In the genomic region with DNA sequence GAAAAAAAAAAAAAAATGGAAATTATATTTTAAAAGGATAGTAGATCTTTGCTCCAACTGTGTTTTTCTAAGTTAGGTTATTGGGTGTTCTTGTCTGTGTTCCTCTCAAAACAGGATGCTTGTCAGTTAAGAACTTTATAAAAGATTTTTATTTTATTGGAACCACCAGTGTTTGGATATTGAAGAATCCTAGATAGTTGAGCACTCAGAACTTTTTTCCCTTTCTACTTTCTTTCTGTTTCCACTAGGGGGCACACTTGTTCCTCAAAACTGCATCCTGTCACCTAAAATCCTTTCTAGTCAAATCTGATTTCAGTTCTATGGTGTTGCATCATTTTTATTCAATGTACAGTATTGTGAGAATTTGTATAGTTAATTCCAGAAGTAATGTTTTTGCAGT, we compare ENCODE assay signal across 10 mouse cellular contexts. TPM values are rescaled to one million over a fixed set of nuclear protein-coding genes. Genes with fewer than 3 reads are reported as not detected.
DNase-seq lines count a peak whose midpoint lies in the region; ATAC-seq and TF ChIP-seq lines count a peak whose summit lies in the region.
"Had no signal": no experiment of that assay in that cellular context is flagged by ENCODE, and none has a peak within 500 bp of the region (broad histone marks: within the 10 kb centered on the region; RNA-seq: fewer than 3 reads in every experiment).

No protein-coding gene starts in this region.

- H3K4me2 ChIP-seq in heart, postnatal 0 days (ENCODE audit: low read depth, low read length) = no peak overlapping the region
- no peak overlapping the region for H3K4me2 ChIP-seq in neural tube, embryonic 15.5 days
- H3K4me2 ChIP-seq: liver, embryonic 13.5 days had no signal

- no peak for TF ChIP-seq EP300 in heart, postnatal 0 days (IDR thresholded peaks at IDR 0.05; ENCODE audit: low read depth)
- no peak for TF ChIP-seq EP300 in MEL (IDR thresholded peaks at IDR 0.05; ENCODE audit: low read depth in 1 of 2, low read length in 2 of 2)

- H3K79me2 ChIP-seq in MEL (ENCODE audit: control insufficient read depth, insufficient read depth, low read length, poor library complexity) = no peaks in the 10 kb centered on the region

- H3K36me3 ChIP-seq in heart, postnatal 0 days (replicated peaks; ENCODE audit: control insufficient read depth, insufficient read depth, low read length) = peaks cover 40% of the 10 kb centered on the region
- peaks cover 0 to 47% of the 10 kb centered on the region in 2 experiments; a peak in 3 of 4 replicates for H3K36me3 ChIP-seq in MEL (ENCODE audit: control insufficient read depth in 1 of 2, insufficient read depth in 2 of 2, low read length in 2 of 2)
- H3K36me3 ChIP-seq in neural tube, embryonic 15.5 days = peaks cover 13% of the 10 kb centered on the region; the same call in 1 of the 2 replicates

- no peak overlapping the region for H3K4me3 ChIP-seq in heart, postnatal 0 days (ENCODE audit: low read depth, low read length)
- H3K4me3 ChIP-seq in MEL (ENCODE audit: control insufficient read depth in 1 of 2, insufficient read depth in 1 of 2, low read depth in 2 of 2, low read length in 2 of 2) = no peak overlapping the region
- no peak overlapping the region for H3K4me3 ChIP-seq in embryonic fibroblast, embryonic 13.5 days (ENCODE audit: insufficient read depth, low read length)
- H3K4me3 ChIP-seq in neural tube, embryonic 15.5 days (replicated peaks) = no peak overlapping the region
- H3K4me3 ChIP-seq: liver, embryonic 13.5 days had no signal

- H3K27me3 ChIP-seq in heart, postnatal 0 days (ENCODE audit: control insufficient read depth, insufficient read depth, low read length) = no peaks in the 10 kb centered on the region
- H3K27me3 ChIP-seq in MEL (ENCODE audit: control insufficient read depth in 1 of 2, insufficient read depth in 2 of 2, low read length in 2 of 2) = no peaks in the 10 kb centered on the region
- no peaks in the 10 kb centered on the region for H3K27me3 ChIP-seq in neural tube, embryonic 15.5 days (replicated peaks)
- H3K27me3 ChIP-seq: liver, embryonic 13.5 days had no signal

- no peak overlapping the region for H3K27ac ChIP-seq in heart, postnatal 0 days (ENCODE audit: low read depth)
- H3K27ac ChIP-seq in MEL (ENCODE audit: control insufficient read depth, low read depth, low read length) = no peak overlapping the region
- H3K27ac ChIP-seq in embryonic fibroblast, embryonic 13.5 days (ENCODE audit: insufficient read depth, low read length) = peak overlapping the region; percentile 76
- no peak overlapping the region for H3K27ac ChIP-seq in neural tube, embryonic 15.5 days (replicated peaks)
- H3K27ac ChIP-seq: liver, embryonic 13.5 days had no signal

- H3K9ac ChIP-seq in heart, postnatal 0 days (replicated peaks; ENCODE audit: low read depth, low read length) = no peak overlapping the region
- no peak overlapping the region for H3K9ac ChIP-seq in MEL (ENCODE audit: control insufficient read depth, low read depth, low read length, poor library complexity, severe bottlenecking)
- H3K9ac ChIP-seq in neural tube, embryonic 15.5 days (replicated peaks) = no peak overlapping the region
- H3K9ac ChIP-seq: liver, embryonic 13.5 days had no signal

- TF ChIP-seq POLR2A in MEL (IDR thresholded peaks at IDR 0.05; ENCODE audit: control insufficient read depth in 1 of 2, insufficient read depth in 1 of 2, low read depth in 1 of 2, low read length in 2 of 2, poor library complexity in 1 of 2) = no peak
- TF ChIP-seq POLR2A in embryonic fibroblast, embryonic 13.5 days (IDR thresholded peaks at IDR 0.05; ENCODE audit: low read depth, low read length) = no peak

- ATAC-seq in heart, postnatal 0 days (ENCODE audit: insufficient read depth, low read depth) = no peak
- no peak for ATAC-seq in neural tube, embryonic 15.5 days (ENCODE audit: low FRiP score)
- ATAC-seq: hindbrain, embryonic 16.5 days had no signal

- peak; percentile 38 for TF ChIP-seq RAD21 in MEL (IDR thresholded peaks at IDR 0.05; ENCODE audit: low read depth, low read length)

- peak; percentile 39 for DNase-seq in heart, postnatal 0 days (ENCODE audit: low spot score)
- no peak for DNase-seq in heart, adult 11 months
- DNase-seq in 3134 (ENCODE audit: extremely low read depth, insufficient read length, low spot score) (peak; percentile 10), MEL (ENCODE audit: low read depth, low spot score) (peak; percentile 71)
- no peak for DNase-seq in adrenal gland, adult 18-20 months (ENCODE audit: low spot score in 2 of 2)
- no peak for DNase-seq in heart, postnatal 25 days (ENCODE audit: low spot score)
- DNase-seq: liver, embryonic 13.5 days had no signal

- no peaks in the 10 kb centered on the region for H3K9me3 ChIP-seq in heart, postnatal 0 days (replicated peaks; ENCODE audit: control insufficient read depth, low read length)
- no peaks in the 10 kb centered on the region for H3K9me3 ChIP-seq in MEL (replicated peaks; ENCODE audit: insufficient read depth, low read length)
- H3K9me3 ChIP-seq in neural tube, embryonic 15.5 days (replicated peaks) = no peaks in the 10 kb centered on the region
- H3K9me3 ChIP-seq: liver, embryonic 13.5 days had no signal

- intact Hi-C loops in heart, postnatal 25 days (cut with DNase I) = no loop called here

- TF ChIP-seq CTCF in heart, postnatal 0 days (IDR thresholded peaks at IDR 0.05; ENCODE audit: low read depth) = peak; percentile 54
- peak; percentile 12 to 77 (median 57); a peak in 5 of 6 replicates for TF ChIP-seq CTCF in MEL (IDR thresholded peaks at IDR 0.05 in 2 of 3, conservative IDR thresholded peaks at IDR 0.05 in 1 of 3; ENCODE audit: control insufficient read depth in 1 of 3, insufficient read depth in 1 of 3, low read depth in 2 of 3, low read length in 3 of 3, poor library complexity in 1 of 3, severe bottlenecking in 1 of 3)
- no peak for TF ChIP-seq CTCF in embryonic fibroblast, embryonic 13.5 days (IDR thresholded peaks at IDR 0.05; ENCODE audit: borderline replicate concordance, insufficient read depth, low read length)

- H3K4me1 ChIP-seq in heart, postnatal 0 days (ENCODE audit: control insufficient read depth, insufficient read depth) = no peaks in the 10 kb centered on the region
- no peaks in the 10 kb centered on the region for H3K4me1 ChIP-seq in MEL (ENCODE audit: control insufficient read depth in 1 of 2, insufficient read depth in 2 of 2, low read length in 2 of 2)
- H3K4me1 ChIP-seq in embryonic fibroblast, embryonic 13.5 days (ENCODE audit: control insufficient read depth, insufficient read depth, low read length) = no peaks in the 10 kb centered on the region; the same call in 1 of the 2 replicates
- H3K4me1 ChIP-seq in neural tube, embryonic 15.5 days = no peaks in the 10 kb centered on the region
- H3K4me1 ChIP-seq: liver, embryonic 13.5 days had no signal

TF ChIP-seq in MEL, 35 proteins besides CTCF, POLR2A, EP300 and RAD21:
- no peak for TF ChIP-seq TBP (IDR thresholded peaks at IDR 0.05; ENCODE audit: low read depth, low read length)
- 0 out of 2 replicates have a peak, but pooled peaks have one; percentile 30 for TF ChIP-seq RCOR1 (IDR thresholded peaks at IDR 0.05; ENCODE audit: low read depth, low read length)
- TF ChIP-seq SMC3 (IDR thresholded peaks at IDR 0.05; ENCODE audit: low read depth, low read length) = peak; percentile 44; the same call in 1 of the 2 replicates
- peak; percentile 66 for TF ChIP-seq ZNF384 (IDR thresholded peaks at IDR 0.05; ENCODE audit: low read depth, low read length)

RNA-seq across cellular contexts. Expression of a gene that starts 51.5 kb away (rescaled TPM):
- 22.6 and 32.2 TPM in 2 replicates for total RNA-seq in heart, postnatal 0 days (2014; rRNA removed; ENCODE audit: low replicate concordance)
- polyA plus RNA-seq in heart, postnatal 0 days (2015; fragmentation: Nextera tagmentation; extraction: Ambion mirVana) = 3.0 and 3.1 TPM in 2 replicates
- total RNA-seq in MEL (2012; rRNA removed) = not detected in 2 replicates
- not detected for polyA plus RNA-seq in MEL (2012; ENCODE audit: insufficient read depth in 1 of 2, insufficient read length in 2 of 2, low read depth in 1 of 2, low replicate concordance in 2 of 2, missing spikeins in 1 of 2)
- polyA plus RNA-seq in embryonic fibroblast, embryonic 13.5 days (2011; ENCODE audit: insufficient read length, low read depth, missing spikeins) = 144 and 150 TPM in 2 replicates
- total RNA-seq in adrenal gland, adult 18-20 months (2021) = 10 to 100 TPM; 15.2 to 18.3 TPM
- polyA plus RNA-seq in neural tube, embryonic 15.5 days (2015; fragmentation: Nextera tagmentation; extraction: Ambion mirVana) = 5.1 and 6.6 TPM in 2 replicates
- 10 to 100 TPM; 20.9 to 23.4 TPM for total RNA-seq in heart, postnatal 25 days (2021)

Comparison
In these comparisons a context has a peak if more than half of its experiments do, and no peak if none do; other contexts are left out.
1. DNase-seq: peak in heart, postnatal 0 days (single experiment), 3134 (single experiment) and MEL (single experiment); none in heart, adult 11 months (single experiment), adrenal gland, adult 18-20 months (0 of 2) and heart, postnatal 25 days (single experiment).
2. RNA of a gene that starts 51.5 kb away (total RNA-seq): 20.9 to 23.4 TPM in heart, postnatal 25 days, 22.6 to 32.2 TPM in heart, postnatal 0 days and 15.2 to 18.3 TPM in adrenal gland, adult 18-20 months; not detected in MEL; every median in the first group is over 10 times any median in the second.